Mouse (Mus musculus) lung, embryonic 16.5 days (tissue): ENCODE data around the gene Fkbpl. TPM values are rescaled to one million over a fixed set of nuclear protein-coding genes. Genes with fewer than 3 reads are reported as not detected.
A peak's percentile ranks its signal among the peaks of the same experiment; 100 is the strongest.

Experiments
- ATAC-seq: fragments of 200-750 bp; cut with Nextera tagmentation; 2 replicates; pipeline ENCODE4 v1.8.0; 2017; ENCODE audit warnings: low read depth, mild to moderate bottlenecking, moderate library complexity
- H3K27ac ChIP-seq: fragments of 300-500 bp; sonication (generic); 2 replicates; pipeline ENCODE4 v1.5.1; 2014; ENCODE audit warnings: mild to moderate bottlenecking, control low read depth, low read length
- H3K27me3 ChIP-seq: fragments of 300-500 bp; sonication (generic); 2 replicates; pipeline ENCODE4 v1.6.1; 2014; ENCODE audit warnings: low read depth, low read length, mixed read lengths; ENCODE audit not compliant: control insufficient read depth, insufficient read depth
- H3K36me3 ChIP-seq: fragments of 300-500 bp; sonication (generic); 2 replicates; pipeline ENCODE4 v1.6.1; 2014; ENCODE audit warnings: low read length; ENCODE audit not compliant: control insufficient read depth, insufficient read depth
- H3K4me1 ChIP-seq: fragments of 300-500 bp; sonication (generic); replicated peaks from 2 replicates; pipeline ENCODE4 v1.6.1; 2014; ENCODE audit warnings: low read length, mixed read lengths; ENCODE audit not compliant: control insufficient read depth, insufficient read depth
- H3K4me2 ChIP-seq: fragments of 300-500 bp; sonication (generic); 2 replicates; pipeline ENCODE4 v1.6.1; 2014; ENCODE audit warnings: low read depth, low read length, control low read depth
- H3K4me3 ChIP-seq: fragments of 300-500 bp; sonication (generic); 2 replicates; pipeline ENCODE4 v1.5.1; 2014; ENCODE audit warnings: mild to moderate bottlenecking, low read length, control low read depth
- H3K9ac ChIP-seq: fragments of 300-500 bp; sonication (generic); 2 replicates; pipeline ENCODE4 v1.6.1; 2014; ENCODE audit warnings: low read length, control low read depth
- H3K9me3 ChIP-seq: fragments of 300-500 bp; sonication (generic); 2 replicates; pipeline ENCODE4 v1.6.1; 2016; ENCODE audit warnings: low read length; ENCODE audit not compliant: control insufficient read depth
- WGBS: fragments of 180-500 bp; shearing (Covaris S2); extraction: QIAGEN DNeasy Blood & Tissue Kit; methylation state at CpG from one replicate; pipeline ENCODE4 v1.1.7; 2014; 5-methylcytosine and 5-hydroxymethylcytosine counted together
- polyA plus RNA-seq: library from polyadenylated mRNA; unstranded; fragments of >200 nt; fragmentation: Nextera tagmentation; extraction: Ambion mirVana; gene quantifications from 2 replicates; pipeline ENCODE4 v1.2.1, GENCODE M21; 2015

Gene Fkbpl
- polyA plus RNA-seq, 1 experiment from 2014 or later: 15.2 TPM

- WGBS: 90% methylated on average over 10 of the region's 10 CpGs
- Histone ChIP-seq H3K4me2 (no peak overlapping the region), H3K9me3 (no peaks in the 10 kb centered on the region), H3K36me3 (peaks cover 13% of the 10 kb centered on the region), H3K27me3 (no peaks in the 10 kb centered on the region), H3K27ac (no peak overlapping the region), H3K4me3 (no peak overlapping the region), H3K4me1 (peaks cover 25% of the 10 kb centered on the region), H3K9ac (no peak overlapping the region)
- no peak for ATAC-seq
Observed at GRCm38 (mm10) chr17:34652546-34652945, 8.0 kb downstream of the Fkbpl start.

GRCm38 (mm10) chr17:34652985-34653384, 8.4 kb downstream of the Fkbpl start:
- H3K4me1 ChIP-seq: peaks cover 20% of the 10 kb centered on the region
- ATAC-seq: no peak
- H3K27me3 ChIP-seq: no peaks in the 10 kb centered on the region
- no peak overlapping the region for H3K9ac ChIP-seq
- H3K4me2 ChIP-seq: no peak overlapping the region
- peaks cover 13% of the 10 kb centered on the region for H3K36me3 ChIP-seq
- H3K9me3 ChIP-seq: no peaks in the 10 kb centered on the region
- no peak overlapping the region for H3K4me3 ChIP-seq
- WGBS: 90% methylated on average over 8 of the region's 8 CpGs
- H3K27ac ChIP-seq: no peak overlapping the region

- Histone ChIP-seq H3K4me2 (no peak overlapping the region), H3K36me3 (peaks cover 13% of the 10 kb centered on the region), H3K27me3 (peaks cover under 1% of the 10 kb centered on the region; the same call in 1 of the 2 replicates), H3K9me3 (no peaks in the 10 kb centered on the region), H3K4me1 (peaks cover 17% of the 10 kb centered on the region), H3K27ac (no peak overlapping the region), H3K4me3 (no peak overlapping the region), H3K9ac (no peak overlapping the region)
- 61% methylated on average over 9 of the region's 9 CpGs for WGBS
- ATAC-seq: no peak
Observed at GRCm38 (mm10) chr17:34653746-34654285, 9.3 kb downstream of the Fkbpl start.

- Histone ChIP-seq H3K4me2 (no peak overlapping the region), H3K4me1 (peaks cover 17% of the 10 kb centered on the region), H3K9ac (no peak overlapping the region), H3K4me3 (no peak overlapping the region), H3K9me3 (no peaks in the 10 kb centered on the region), H3K36me3 (peaks cover 13% of the 10 kb centered on the region), H3K27ac (no peak overlapping the region), H3K27me3 (peaks cover 6% of the 10 kb centered on the region)
- WGBS: 87% methylated on average over 13 of the region's 13 CpGs
- no peak for ATAC-seq
Observed at GRCm38 (mm10) chr17:34654392-34654791, 9.8 kb downstream of the Fkbpl start.

GRCm38 (mm10) chr17:34655160-34655559, 10.6 kb downstream of the Fkbpl start:
- H3K9ac ChIP-seq: 0 out of 2 replicates have a peak overlapping the region, but pooled peaks have one; percentile 12
- no peaks in the 10 kb centered on the region for H3K9me3 ChIP-seq
- 33% methylated on average over 7 of the region's 7 CpGs for WGBS
- H3K4me1 ChIP-seq: peaks cover 17% of the 10 kb centered on the region
- peaks cover 7% of the 10 kb centered on the region for H3K27me3 ChIP-seq
- H3K4me3 ChIP-seq: no peak overlapping the region
- peaks cover 13% of the 10 kb centered on the region for H3K36me3 ChIP-seq
- no peak overlapping the region for H3K4me2 ChIP-seq
- peak; percentile 44 for ATAC-seq
- H3K27ac ChIP-seq: peak overlapping the region; percentile 47

GRCm38 (mm10) chr17:34655581-34655991, 11.0 kb downstream of the Fkbpl start:
- H3K4me2 ChIP-seq: no peak overlapping the region
- H3K36me3 ChIP-seq: peaks cover 10% of the 10 kb centered on the region
- H3K9ac ChIP-seq: 0 out of 2 replicates have a peak overlapping the region, but pooled peaks have one; percentile 12
- H3K9me3 ChIP-seq: no peaks in the 10 kb centered on the region
- WGBS: 27% methylated on average over 4 of the region's 4 CpGs
- H3K27me3 ChIP-seq: peaks cover 11% of the 10 kb centered on the region
- H3K4me1 ChIP-seq: peaks cover 20% of the 10 kb centered on the region
- H3K27ac ChIP-seq: peak overlapping the region; percentile 47
- no peak overlapping the region for H3K4me3 ChIP-seq
- ATAC-seq: peak; percentile 90

GRCm38 (mm10) chr17:34656666-34657065, 12.1 kb downstream of the Fkbpl start:
- Histone ChIP-seq H3K4me3 (no peak overlapping the region), H3K27ac (no peak overlapping the region)
- 45% methylated on average over 8 of the region's 8 CpGs for WGBS

GRCm38 (mm10) chr17:34657271-34657670, 12.7 kb downstream of the Fkbpl start:
- H3K9ac ChIP-seq: no peak overlapping the region
- no peak overlapping the region for H3K4me3 ChIP-seq
- peaks cover 30% of the 10 kb centered on the region for H3K4me1 ChIP-seq
- ATAC-seq: no peak
- H3K4me2 ChIP-seq: no peak overlapping the region
- no peaks in the 10 kb centered on the region; the same call in 1 of the 2 replicates for H3K36me3 ChIP-seq
- H3K27me3 ChIP-seq: peaks cover 20% of the 10 kb centered on the region
- 29% methylated on average over 2 of the region's 2 CpGs for WGBS
- H3K27ac ChIP-seq: no peak overlapping the region
- no peaks in the 10 kb centered on the region for H3K9me3 ChIP-seq

More at GRCm38 (mm10) chr17:34656666-34657065, 12.1 kb downstream of the Fkbpl start:
- Histone ChIP-seq H3K9me3 (no peaks in the 10 kb centered on the region), H3K9ac (no peak overlapping the region), H3K4me2 (no peak overlapping the region), H3K4me1 (peaks cover 29% of the 10 kb centered on the region), H3K36me3 (peaks cover 5% of the 10 kb centered on the region), H3K27me3 (peaks cover 20% of the 10 kb centered on the region)
- ATAC-seq: no peak

GRCm38 (mm10) chr17:34658145-34658544, 13.6 kb downstream of the Fkbpl start:
- H3K4me1 ChIP-seq: peaks cover 30% of the 10 kb centered on the region
- H3K9me3 ChIP-seq: no peaks in the 10 kb centered on the region
- no peak overlapping the region for H3K4me2 ChIP-seq
- no peak overlapping the region for H3K9ac ChIP-seq
- no peak for ATAC-seq
- no peak overlapping the region for H3K27ac ChIP-seq
- peaks cover 20% of the 10 kb centered on the region for H3K27me3 ChIP-seq
- WGBS: 68% methylated on average over 2 of the region's 2 CpGs
- no peak overlapping the region for H3K4me3 ChIP-seq
- no peaks in the 10 kb centered on the region for H3K36me3 ChIP-seq
